Mouse (Mus musculus): ENCODE data around the gene Gm10282.

DNA sequence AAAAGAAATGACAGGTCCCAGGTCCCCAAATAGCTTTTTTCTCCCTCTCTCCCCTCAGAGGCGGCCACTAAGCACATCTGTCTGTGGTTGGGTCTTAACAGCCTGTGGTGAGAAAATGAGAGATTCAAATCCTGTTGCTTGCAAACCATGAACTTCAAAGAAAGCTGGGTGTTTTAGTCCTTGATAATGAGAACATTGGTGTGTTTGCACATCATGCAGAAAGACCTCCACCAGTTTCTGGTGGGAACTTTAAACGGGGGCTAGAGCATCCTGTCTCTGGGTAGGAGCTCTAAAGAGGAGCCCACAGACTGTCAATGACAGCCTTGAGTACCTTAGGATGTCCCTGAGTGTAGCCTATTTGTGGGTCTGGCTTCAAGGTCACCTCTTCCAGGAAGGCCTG, 14.0 kb downstream of the Gm10282 start:
- TF ChIP-seq CTCF (IDR thresholded peaks at IDR 0.05; ENCODE audit: low read depth) (no peak), EP300 (IDR thresholded peaks at IDR 0.05; ENCODE audit: low read depth) (no peak)

All from heart, postnatal 0 days (tissue).